Mouse (Mus musculus): Measurements from ENCODE around the gene Fgfr2. TPM values are rescaled to one million over a fixed set of nuclear protein-coding genes. Genes with fewer than 3 reads are reported as not detected.

Fgfr2 gene
- polyA plus RNA-seq, 1 experiment from 2014 or later, result 93.4 TPM

DNA sequence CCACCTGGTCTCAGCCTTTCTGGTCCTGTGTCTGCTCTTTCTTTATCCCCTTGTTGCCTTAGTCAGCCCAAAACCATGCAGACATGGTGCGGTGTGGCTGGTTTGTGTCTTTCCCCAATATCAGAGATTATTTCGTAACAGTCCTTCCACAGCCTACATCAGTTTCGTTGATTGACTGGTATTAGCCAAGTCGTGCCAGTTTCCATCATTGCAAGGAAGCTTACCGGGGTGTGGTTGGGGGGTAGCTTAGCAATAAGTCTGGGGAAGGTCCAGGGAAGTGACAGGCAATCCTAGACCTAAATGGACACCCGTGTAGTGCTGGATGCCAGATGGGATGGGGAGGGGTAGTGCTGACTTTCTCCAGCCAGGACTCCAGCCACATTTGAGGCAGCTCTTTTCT lies 1097.6 kb downstream of the Fgfr2 start:
- no peak overlapping the region for H3K4me3 ChIP-seq (replicated peaks; ENCODE audit: low read length)
- no peak overlapping the region for H3K27ac ChIP-seq (ENCODE audit: low read length)
- H3K27me3 ChIP-seq (ENCODE audit: control insufficient read depth, insufficient read depth, low read length), result no peaks in the 10 kb centered on the region
- no peaks in the 10 kb centered on the region for H3K9me3 ChIP-seq (replicated peaks; ENCODE audit: control insufficient read depth, low read length)
- no peak overlapping the region for H3K4me2 ChIP-seq (ENCODE audit: low read depth, low read length)
- WGBS, result 68% methylated on average over 6 of the region's 6 CpGs
- no peaks in the 10 kb centered on the region for H3K36me3 ChIP-seq (ENCODE audit: control insufficient read depth, insufficient read depth, low read length)
- ATAC-seq (ENCODE audit: insufficient read depth, low FRiP score), result no peak
- H3K9ac ChIP-seq (ENCODE audit: low read length), result no peak overlapping the region
- no peaks in the 10 kb centered on the region for H3K4me1 ChIP-seq (ENCODE audit: control insufficient read depth, insufficient read depth, low read length)

GRCm38 (mm10) chr7:132015933-132016332 lies 1107.2 kb downstream of the Fgfr2 start:
- no peak overlapping the region for H3K27ac ChIP-seq (ENCODE audit: low read length)
- H3K9me3 ChIP-seq (replicated peaks; ENCODE audit: control insufficient read depth, low read length), result no peaks in the 10 kb centered on the region
- H3K27me3 ChIP-seq (ENCODE audit: control insufficient read depth, insufficient read depth, low read length), result no peaks in the 10 kb centered on the region
- no peak overlapping the region for H3K4me3 ChIP-seq (replicated peaks; ENCODE audit: low read length)
- no peak overlapping the region for H3K9ac ChIP-seq (ENCODE audit: low read length)
- no peak for ATAC-seq (ENCODE audit: insufficient read depth, low FRiP score)
- no peak overlapping the region for H3K4me2 ChIP-seq (ENCODE audit: low read depth, low read length)
- H3K4me1 ChIP-seq (ENCODE audit: control insufficient read depth, insufficient read depth, low read length), result no peaks in the 10 kb centered on the region
- 67% methylated on average over 3 of the region's 3 CpGs for WGBS
- no peaks in the 10 kb centered on the region for H3K36me3 ChIP-seq (ENCODE audit: control insufficient read depth, insufficient read depth, low read length)

GRCm38 (mm10) chr7:132015193-132015592 lies 1108.0 kb downstream of the Fgfr2 start:
- H3K4me1 ChIP-seq (ENCODE audit: control insufficient read depth, insufficient read depth, low read length), result no peaks in the 10 kb centered on the region
- no peaks in the 10 kb centered on the region for H3K36me3 ChIP-seq (ENCODE audit: control insufficient read depth, insufficient read depth, low read length)
- H3K9ac ChIP-seq (ENCODE audit: low read length), result no peak overlapping the region
- 16% methylated on average over 3 of the region's 3 CpGs for WGBS
- no peak overlapping the region for H3K4me3 ChIP-seq (replicated peaks; ENCODE audit: low read length)
- ATAC-seq (ENCODE audit: insufficient read depth, low FRiP score), result no peak
- no peaks in the 10 kb centered on the region for H3K9me3 ChIP-seq (replicated peaks; ENCODE audit: control insufficient read depth, low read length)
- no peak overlapping the region for H3K27ac ChIP-seq (ENCODE audit: low read length)
- no peaks in the 10 kb centered on the region for H3K27me3 ChIP-seq (ENCODE audit: control insufficient read depth, insufficient read depth, low read length)
- H3K4me2 ChIP-seq (ENCODE audit: low read depth, low read length), result no peak overlapping the region

GRCm38 (mm10) chr7:132013970-132014369 lies 1109.2 kb downstream of the Fgfr2 start:
- Histone ChIP-seq H3K27ac (ENCODE audit: low read length) (no peak overlapping the region), H3K9ac (ENCODE audit: low read length) (no peak overlapping the region), H3K4me2 (ENCODE audit: low read depth, low read length) (no peak overlapping the region), H3K36me3 (ENCODE audit: control insufficient read depth, insufficient read depth, low read length) (no peaks in the 10 kb centered on the region), H3K9me3 (replicated peaks; ENCODE audit: control insufficient read depth, low read length) (no peaks in the 10 kb centered on the region), H3K4me3 (replicated peaks; ENCODE audit: low read length) (no peak overlapping the region), H3K27me3 (ENCODE audit: control insufficient read depth, insufficient read depth, low read length) (no peaks in the 10 kb centered on the region), H3K4me1 (ENCODE audit: control insufficient read depth, insufficient read depth, low read length) (no peaks in the 10 kb centered on the region)
- ATAC-seq (ENCODE audit: insufficient read depth, low FRiP score), result no peak
- 73% methylated on average over 5 of the region's 5 CpGs for WGBS

- 13% methylated on average over 1 of the region's 1 CpGs for WGBS
- Histone ChIP-seq H3K4me3 (replicated peaks; ENCODE audit: low read length) (no peak overlapping the region), H3K36me3 (ENCODE audit: control insufficient read depth, insufficient read depth, low read length) (no peaks in the 10 kb centered on the region), H3K4me2 (ENCODE audit: low read depth, low read length) (no peak overlapping the region), H3K27ac (ENCODE audit: low read length) (no peak overlapping the region), H3K27me3 (ENCODE audit: control insufficient read depth, insufficient read depth, low read length) (no peaks in the 10 kb centered on the region), H3K9ac (ENCODE audit: low read length) (no peak overlapping the region), H3K4me1 (ENCODE audit: control insufficient read depth, insufficient read depth, low read length) (no peaks in the 10 kb centered on the region), H3K9me3 (replicated peaks; ENCODE audit: control insufficient read depth, low read length) (no peaks in the 10 kb centered on the region)
- ATAC-seq (ENCODE audit: insufficient read depth, low FRiP score), result no peak
Measured at GRCm38 (mm10) chr7:132012969-132013679, 1110.0 kb downstream of the Fgfr2 start.

GRCm38 (mm10) chr7:132009002-132009401 lies 1114.1 kb downstream of the Fgfr2 start:
- Histone ChIP-seq H3K9ac (ENCODE audit: low read length) (no peak overlapping the region), H3K4me2 (ENCODE audit: low read depth, low read length) (no peak overlapping the region), H3K9me3 (replicated peaks; ENCODE audit: control insufficient read depth, low read length) (no peaks in the 10 kb centered on the region), H3K4me3 (replicated peaks; ENCODE audit: low read length) (no peak overlapping the region), H3K27me3 (ENCODE audit: control insufficient read depth, insufficient read depth, low read length) (no peaks in the 10 kb centered on the region), H3K36me3 (ENCODE audit: control insufficient read depth, insufficient read depth, low read length) (no peaks in the 10 kb centered on the region), H3K27ac (ENCODE audit: low read length) (no peak overlapping the region), H3K4me1 (ENCODE audit: control insufficient read depth, insufficient read depth, low read length) (no peaks in the 10 kb centered on the region)
- WGBS, result 68% methylated on average over 7 of the region's 7 CpGs
- ATAC-seq (ENCODE audit: insufficient read depth, low FRiP score), result no peak

DNA sequence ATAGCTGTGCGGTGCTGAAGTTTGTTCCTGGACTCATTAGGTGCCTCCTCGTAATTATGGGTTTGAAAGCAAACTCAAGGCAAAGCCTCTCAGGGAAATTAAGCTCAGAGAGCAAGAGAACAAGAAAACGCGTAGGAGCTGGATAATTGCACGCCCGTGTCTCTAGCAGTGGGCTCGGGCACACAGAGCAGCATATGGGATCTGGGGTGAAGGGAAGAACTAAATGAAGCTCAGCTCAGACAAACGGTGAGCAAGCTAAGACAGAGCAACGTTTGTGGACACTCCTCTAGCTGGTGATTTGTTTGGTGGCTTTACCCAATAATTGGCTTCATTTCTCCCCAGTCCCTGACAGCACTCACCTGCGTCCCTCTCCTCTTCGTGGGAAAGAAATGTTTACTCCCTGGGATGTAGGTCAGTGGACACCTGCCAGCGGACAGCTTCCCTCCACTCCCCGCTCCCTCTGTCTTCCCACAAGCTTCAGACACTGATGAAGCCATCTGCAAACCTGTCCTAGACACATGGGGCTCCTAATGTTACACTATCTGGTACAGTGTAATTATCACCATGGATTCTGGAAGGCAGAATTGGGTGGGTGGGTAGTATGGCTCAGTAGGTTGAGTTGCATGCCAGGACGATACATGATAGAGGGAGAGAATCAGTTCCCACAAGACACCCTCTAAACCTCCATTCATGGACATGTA lies 1117.0 kb downstream of the Fgfr2 start:
- no peaks in the 10 kb centered on the region for H3K9me3 ChIP-seq (replicated peaks; ENCODE audit: control insufficient read depth, low read length)
- no peaks in the 10 kb centered on the region for H3K4me1 ChIP-seq (ENCODE audit: control insufficient read depth, insufficient read depth, low read length)
- H3K9ac ChIP-seq (ENCODE audit: low read length), result no peak overlapping the region
- no peak for ATAC-seq (ENCODE audit: insufficient read depth, low FRiP score)
- WGBS, result 71% methylated on average over 14 of the region's 14 CpGs
- H3K36me3 ChIP-seq (ENCODE audit: control insufficient read depth, insufficient read depth, low read length), result no peaks in the 10 kb centered on the region
- H3K27me3 ChIP-seq (ENCODE audit: control insufficient read depth, insufficient read depth, low read length), result no peaks in the 10 kb centered on the region
- no peak overlapping the region for H3K4me3 ChIP-seq (replicated peaks; ENCODE audit: low read length)
- no peak overlapping the region for H3K4me2 ChIP-seq (ENCODE audit: low read depth, low read length)
- no peak overlapping the region for H3K27ac ChIP-seq (ENCODE audit: low read length)

DNA sequence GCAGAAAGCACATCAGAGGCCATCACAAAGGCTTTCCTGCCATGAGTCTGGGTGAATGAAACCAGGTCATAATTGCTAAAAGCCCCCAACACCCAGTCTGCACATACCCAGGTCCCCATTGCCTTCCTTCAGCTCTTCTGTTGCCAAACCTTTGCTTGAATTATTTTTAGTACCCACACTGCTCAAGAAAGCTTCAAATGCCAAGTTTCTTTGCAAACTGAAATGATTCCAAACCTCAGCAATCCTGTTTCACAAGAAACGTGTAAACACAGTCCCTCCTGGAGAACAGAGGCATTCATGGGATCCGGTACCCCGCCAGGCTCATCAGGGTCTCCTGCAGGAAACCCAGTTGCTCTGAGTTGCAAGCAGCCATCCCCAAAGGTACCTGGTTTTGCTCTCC lies 1130.3 kb downstream of the Fgfr2 start:
- Histone ChIP-seq H3K36me3 (ENCODE audit: control insufficient read depth, insufficient read depth, low read length) (no peaks in the 10 kb centered on the region), H3K4me3 (replicated peaks; ENCODE audit: low read length) (no peak overlapping the region), H3K9me3 (replicated peaks; ENCODE audit: control insufficient read depth, low read length) (no peaks in the 10 kb centered on the region), H3K4me1 (ENCODE audit: control insufficient read depth, insufficient read depth, low read length) (no peaks in the 10 kb centered on the region), H3K27ac (ENCODE audit: low read length) (no peak overlapping the region), H3K9ac (ENCODE audit: low read length) (no peak overlapping the region), H3K27me3 (ENCODE audit: control insufficient read depth, insufficient read depth, low read length) (no peaks in the 10 kb centered on the region), H3K4me2 (ENCODE audit: low read depth, low read length) (no peak overlapping the region)
- 71% methylated on average over 3 of the region's 3 CpGs for WGBS
- no peak for ATAC-seq (ENCODE audit: insufficient read depth, low FRiP score)

- no peaks in the 10 kb centered on the region for H3K27me3 ChIP-seq (ENCODE audit: control insufficient read depth, insufficient read depth, low read length)
- H3K4me1 ChIP-seq (ENCODE audit: control insufficient read depth, insufficient read depth, low read length), result no peaks in the 10 kb centered on the region
- no peak for ATAC-seq (ENCODE audit: insufficient read depth, low FRiP score)
- WGBS, result 50% methylated on average over 1 of the region's 1 CpGs
- no peak overlapping the region for H3K4me3 ChIP-seq (replicated peaks; ENCODE audit: low read length)
- no peak overlapping the region for H3K4me2 ChIP-seq (ENCODE audit: low read depth, low read length)
- H3K9me3 ChIP-seq (replicated peaks; ENCODE audit: control insufficient read depth, low read length), result no peaks in the 10 kb centered on the region
- no peak overlapping the region for H3K27ac ChIP-seq (ENCODE audit: low read length)
- H3K9ac ChIP-seq (ENCODE audit: low read length), result no peak overlapping the region
- H3K36me3 ChIP-seq (ENCODE audit: control insufficient read depth, insufficient read depth, low read length), result no peaks in the 10 kb centered on the region
Measured at GRCm38 (mm10) chr7:131992226-131992625, 1130.9 kb downstream of the Fgfr2 start.

Measured in stomach, embryonic 16.5 days (tissue).